Comparison of ENCODE assay signal across 7 mouse cellular contexts in genomic region chr2:38512308-38513182, GRCm38 (mm10). TPM values are rescaled to one million over a fixed set of nuclear protein-coding genes. Genes with fewer than 3 reads are reported as not detected.
A peak's percentile ranks its signal among the peaks of the same experiment; 100 is the strongest.
DNase-seq lines count a peak whose midpoint lies in the region; ATAC-seq and TF ChIP-seq lines count a peak whose summit lies in the region.

No protein-coding gene starts in this region.

- no peaks in the 10 kb centered on the region for H3K36me3 ChIP-seq in E14TG2a.4 (ENCODE audit: insufficient read depth, low read length)
- no peaks in the 10 kb centered on the region for H3K36me3 ChIP-seq in hindbrain, embryonic 15.5 days
- 0 out of 2 replicates have a peak, but pooled peaks cover 4% of the 10 kb centered on the region for H3K36me3 ChIP-seq in liver, embryonic 13.5 days

- H3K27me3 ChIP-seq in E14TG2a.4 (ENCODE audit: insufficient read depth, low read length) = peaks cover 18% of the 10 kb centered on the region
- no peaks in the 10 kb centered on the region for H3K27me3 ChIP-seq in hindbrain, embryonic 15.5 days
- peaks cover 65% of the 10 kb centered on the region for H3K27me3 ChIP-seq in liver, embryonic 13.5 days

- peak overlapping the region; percentile 79 for H3K4me2 ChIP-seq in hindbrain, embryonic 15.5 days
- H3K4me2 ChIP-seq in liver, embryonic 13.5 days = peak overlapping the region; percentile 82

- no peak for ATAC-seq in hindbrain, embryonic 15.5 days (ENCODE audit: low FRiP score, low read depth)
- ATAC-seq in liver, embryonic 13.5 days (ENCODE audit: low read depth) = peak; percentile 15

- TF ChIP-seq POLR2A in olfactory bulb, adult 2 months (IDR thresholded peaks at IDR 0.05; ENCODE audit: insufficient read depth, low read depth, low read length) = no peak

- no peak for TF ChIP-seq CTCF in E14TG2a.4 (conservative IDR thresholded peaks at IDR 0.05; ENCODE audit: low read length)
- TF ChIP-seq CTCF in gastrocnemius, adult 2 months (IDR thresholded peaks at IDR 0.05) = no peak
- no peak for TF ChIP-seq CTCF in olfactory bulb, adult 2 months (IDR thresholded peaks at IDR 0.05; ENCODE audit: insufficient read depth, low read depth, low read length)

- H3K4me1 ChIP-seq in E14TG2a.4 (replicated peaks; ENCODE audit: low read depth, low read length) = peaks cover 64% of the 10 kb centered on the region
- peaks cover 48% of the 10 kb centered on the region for H3K4me1 ChIP-seq in hindbrain, embryonic 15.5 days (replicated peaks)
- peaks cover 57% of the 10 kb centered on the region for H3K4me1 ChIP-seq in liver, embryonic 13.5 days (replicated peaks)
- H3K4me1 ChIP-seq in olfactory bulb, adult 2 months (ENCODE audit: control insufficient read depth, insufficient read depth, low read length) = no peaks in the 10 kb centered on the region; the same call in 1 of the 2 replicates

- no peaks in the 10 kb centered on the region for H3K9me3 ChIP-seq in E14TG2a.4 (ENCODE audit: low read length)
- no peaks in the 10 kb centered on the region for H3K9me3 ChIP-seq in hindbrain, embryonic 15.5 days
- H3K9me3 ChIP-seq in liver, embryonic 13.5 days (replicated peaks) = no peaks in the 10 kb centered on the region

- intact Hi-C loops in gastrocnemius, adult 2 months (cut with DNase I) = loop anchor here (5.0 kb wide), 1 partner anchor 80 kb away; no protein-coding TSS in a partner anchor

- WGBS in hindbrain, embryonic 15.5 days = 9% methylated on average over 16 of the region's 16 CpGs
- 28% methylated on average over 16 of the region's 16 CpGs for WGBS in liver, embryonic 13.5 days (ENCODE audit: insufficient replicate concordance)
- WGBS in olfactory bulb, adult 2 months = 26% methylated on average over 16 of the region's 16 CpGs

- peak overlapping the region; percentile 92 for H3K4me3 ChIP-seq in E14TG2a.4 (replicated peaks; ENCODE audit: low read length)
- H3K4me3 ChIP-seq in gastrocnemius, adult 2 months = peak overlapping the region; percentile 88
- peak overlapping the region; percentile 84 for H3K4me3 ChIP-seq in hindbrain, embryonic 15.5 days
- H3K4me3 ChIP-seq in liver, embryonic 13.5 days (replicated peaks) = peak overlapping the region; percentile 75
- H3K4me3 ChIP-seq in olfactory bulb, adult 2 months (ENCODE audit: insufficient read depth, low read depth, low read length) = peak overlapping the region; percentile 86

- H3K9ac ChIP-seq in hindbrain, embryonic 15.5 days = peak overlapping the region; percentile 76
- H3K9ac ChIP-seq in liver, embryonic 13.5 days = peak overlapping the region; percentile 79

- peak overlapping the region; percentile 90 for H3K27ac ChIP-seq in gastrocnemius, adult 2 months
- H3K27ac ChIP-seq in hindbrain, embryonic 15.5 days (replicated peaks) = peak overlapping the region; percentile 87
- peak overlapping the region; percentile 68 for H3K27ac ChIP-seq in liver, embryonic 13.5 days
- no peak overlapping the region for H3K27ac ChIP-seq in olfactory bulb, adult 2 months (ENCODE audit: insufficient read depth, low read depth, low read length)

- peak; percentile 90 for DNase-seq in adipocyte (ENCODE audit: low spot score)
- DNase-seq in gastrocnemius, adult 2 months = peak; percentile 80
- DNase-seq in liver, embryonic 13.5 days = no peak
- no peak for DNase-seq in retina, embryonic 14.5 days (ENCODE audit: low spot score)

RNA-seq across cellular contexts. Expression of gene Nek6, which starts 1.1 kb away (rescaled TPM):
- total RNA-seq in gastrocnemius, adult 2 months (2021) = 10 to 100 TPM in 1 of 2 experiments, 1 to 10 TPM in 1; 4.9 to 10.7 TPM
- 67.5 and 71.6 TPM in 2 replicates for polyA plus RNA-seq in hindbrain, embryonic 15.5 days (2015; fragmentation: Nextera tagmentation; extraction: Ambion mirVana)
- polyA plus RNA-seq in liver, embryonic 13.5 days (2015; fragmentation: Nextera tagmentation; extraction: Ambion mirVana) = 29.9 and 38.3 TPM in 2 replicates
- not detected in 2 replicates for polyA plus RNA-seq in olfactory bulb, adult 2 months (2012; ENCODE audit: insufficient read depth, insufficient read length, low replicate concordance, missing spikeins)

Comparison
In these comparisons a context has a peak if more than half of its experiments do, and no peak if none do; other contexts are left out.
1. DNase-seq: peak in adipocyte (single experiment) and gastrocnemius, adult 2 months (single experiment); none in liver, embryonic 13.5 days (single experiment) and retina, embryonic 14.5 days (single experiment).
2. RNA of gene Nek6, which starts 1.1 kb away (polyA plus RNA-seq): 67.5 to 71.6 TPM in hindbrain, embryonic 15.5 days and 29.9 to 38.3 TPM in liver, embryonic 13.5 days; not detected in olfactory bulb, adult 2 months; every median in the first group is over 10 times any median in the second.
3. Peak in every context shown above with its lines, with median percentiles within 50 percentile points of each other: H3K4me3 ChIP-seq.